Mouse (Mus musculus) testis, adult 2 months (tissue): Measurements from ENCODE around the gene Daam1.

Experiments
- CTCF ChIP-seq: fragments of 200-500 bp; IDR thresholded peaks from 2 replicates; pipeline ENCODE4 v1.5.1; 2012; ENCODE audit warnings: low read depth, mild to moderate bottlenecking, inconsistent platforms, low read length, moderate library complexity; ENCODE audit not compliant: control insufficient read depth, insufficient read depth, insufficient replicate concordance
- POLR2A ChIP-seq: fragments of 200-500 bp; IDR thresholded peaks from 2 replicates; pipeline ENCODE4 v1.6.1; 2012; ENCODE audit warnings: low read depth, mild to moderate bottlenecking, inconsistent platforms, low read length, moderate library complexity; ENCODE audit not compliant: control insufficient read depth

- TF ChIP-seq POLR2A: no peak
- no peak for TF ChIP-seq CTCF
These were observed 40.3 kb upstream of the Daam1 start for GRCm38 (mm10) chr12:71790581-71790980.
